Mouse (Mus musculus): ENCODE results near the gene Phf1.

GRCm38 (mm10) chr17:26916711-26917482, 16.0 kb upstream of the Phf1 start, which contains the start of gene Kifc5b:
- TF ChIP-seq CTCF (IDR thresholded peaks at IDR 0.05; ENCODE audit: low read depth): peak; percentile 100
- peak; percentile 39; the same call in 1 of the 2 replicates for TF ChIP-seq EP300 (IDR thresholded peaks at IDR 0.05; ENCODE audit: low read depth)

Data from liver, postnatal 0 days (tissue).